Mouse (Mus musculus) cerebellum, adult 8-10 months (tissue): ENCODE measurements around the gene Gm45618.
"Not testable (repeated sequence)": the region's sequence is repeated elsewhere in the genome, so short reads cannot be mapped to it uniquely, and the experiment has no call there.

Source experiments
- DNase-seq: peaks from one replicate; pipeline ENCODE4 v3.0.0; 2022

Gene Gm45618

GRCm38 (mm10) chr7:142120629-142121028 lies at the start of gene Gm45618:
Gm45618 (minus strand) TSS chr7:142120729.
- not testable (repeated sequence) for DNase-seq

- no peak for DNase-seq
Measured at GRCm38 (mm10) chr7:142169836-142170235, 49.3 kb upstream of the Gm45618 start.

DNA sequence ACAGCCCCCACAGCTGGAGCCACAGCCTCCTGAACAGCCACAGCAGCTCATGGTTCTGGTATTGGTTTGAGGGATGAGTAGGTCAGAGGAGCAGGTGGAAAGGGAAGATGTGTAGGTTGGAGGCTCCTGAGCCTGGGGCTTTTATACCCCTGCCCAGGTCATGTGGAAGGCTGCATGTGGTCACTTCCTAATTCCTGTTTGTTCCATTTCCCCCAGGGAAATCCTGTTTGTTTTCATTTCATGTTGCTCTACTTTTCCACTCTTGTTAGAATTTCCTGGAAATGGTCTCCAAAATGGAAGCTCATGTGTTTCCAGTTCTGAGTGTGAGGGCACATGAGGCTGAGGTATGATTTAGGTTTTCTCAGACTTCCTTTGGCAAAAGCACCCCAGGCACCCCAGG lies 45.1 kb upstream of the Gm45618 start, which contains the start of gene Gm4553:
Gene Gm4553 (minus strand): TSS at position 101 of the 400 bp plus-strand sequence.
- not testable (repeated sequence) for DNase-seq

- DNase-seq, result no peak
Measured at GRCm38 (mm10) chr7:142159366-142159765, 38.8 kb upstream of the Gm45618 start.

DNA sequence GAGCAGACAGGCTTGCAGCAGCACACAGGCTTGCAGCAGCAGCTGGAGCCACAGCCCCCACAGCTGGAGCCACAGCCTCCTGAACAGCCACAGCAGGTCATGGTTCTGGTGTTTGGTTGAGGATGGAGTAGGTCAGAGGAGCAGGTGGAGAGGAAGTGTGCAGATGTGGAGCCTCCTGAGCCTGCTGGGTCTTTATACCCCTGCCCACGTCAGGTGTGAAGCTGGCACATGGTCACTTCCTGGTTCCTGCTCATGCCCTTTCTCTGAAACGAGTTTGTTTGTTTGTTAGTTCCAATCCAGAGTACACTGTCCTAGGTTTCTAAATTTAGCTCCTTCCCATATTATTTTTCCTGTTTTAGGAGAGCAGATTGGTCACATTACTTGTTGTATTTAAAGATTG lies 36.5 kb upstream of the Gm45618 start, which contains the start of gene Gm29735:
Gene Gm29735 (minus strand): TSS at position 101 of the 400 bp plus-strand sequence.
- DNase-seq, result not testable (repeated sequence)

GRCm38 (mm10) chr7:142155308-142155707 lies 34.8 kb upstream of the Gm45618 start:
- no peak for DNase-seq

GRCm38 (mm10) chr7:142152191-142152590 lies 31.7 kb upstream of the Gm45618 start:
- no peak for DNase-seq

DNA sequence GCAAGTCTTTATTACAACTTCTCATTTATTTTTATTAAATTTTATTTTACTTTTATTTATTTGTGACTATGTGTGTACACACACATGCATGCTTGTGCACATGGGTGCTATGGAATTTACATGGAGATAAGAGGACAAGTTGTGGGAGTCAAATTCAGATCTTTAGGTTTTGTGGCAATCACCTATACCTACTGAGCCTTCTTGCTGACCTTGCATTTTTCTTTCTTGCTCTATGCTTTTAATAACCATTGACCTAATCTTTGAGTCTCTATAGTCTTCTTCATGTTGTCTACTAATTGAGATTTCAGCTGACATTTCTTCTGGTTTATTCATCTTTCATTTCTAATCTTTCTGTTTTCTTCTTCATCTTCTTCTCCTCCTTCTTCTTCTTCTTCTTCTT lies 28.1 kb upstream of the Gm45618 start:
- no peak for DNase-seq

GRCm38 (mm10) chr7:142146033-142146432 lies 25.5 kb upstream of the Gm45618 start:
- peak; percentile 16 for DNase-seq

- DNase-seq, result no peak
Measured at GRCm38 (mm10) chr7:142145413-142145940, 24.9 kb upstream of the Gm45618 start.

- no peak for DNase-seq
Measured at GRCm38 (mm10) chr7:142144507-142144906, 24.0 kb upstream of the Gm45618 start, which contains the start of gene Gm45337. Gm45337 (minus strand) TSS chr7:142144607.

- not testable (repeated sequence) for DNase-seq
Measured at GRCm38 (mm10) chr7:142143506-142144010, 23.0 kb upstream of the Gm45618 start.

DNA sequence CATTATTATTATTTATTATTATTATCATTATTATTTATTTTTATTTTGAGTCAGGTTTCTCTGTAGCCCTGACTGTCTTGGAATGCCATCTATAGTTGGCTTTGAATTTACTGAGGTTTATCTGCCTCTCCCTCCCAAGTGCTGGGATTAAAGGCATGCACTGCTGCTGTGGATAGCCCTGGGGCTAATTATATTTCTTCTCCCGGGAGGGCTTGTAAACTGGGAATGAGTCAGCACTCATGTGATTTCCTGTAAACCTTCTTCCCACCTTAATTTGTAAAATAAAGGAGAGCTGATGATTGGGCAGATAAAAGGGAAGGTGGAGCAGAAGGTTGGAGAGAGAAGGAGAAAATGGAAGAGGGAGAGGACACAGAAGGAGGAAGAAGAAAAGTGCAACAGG lies 20.2 kb upstream of the Gm45618 start:
- DNase-seq, result no peak

- not testable (repeated sequence) for DNase-seq
Measured at GRCm38 (mm10) chr7:142135934-142136333, 15.4 kb upstream of the Gm45618 start, which contains the start of gene Gm39115. Gm39115 (minus strand) TSS chr7:142136034.

DNA sequence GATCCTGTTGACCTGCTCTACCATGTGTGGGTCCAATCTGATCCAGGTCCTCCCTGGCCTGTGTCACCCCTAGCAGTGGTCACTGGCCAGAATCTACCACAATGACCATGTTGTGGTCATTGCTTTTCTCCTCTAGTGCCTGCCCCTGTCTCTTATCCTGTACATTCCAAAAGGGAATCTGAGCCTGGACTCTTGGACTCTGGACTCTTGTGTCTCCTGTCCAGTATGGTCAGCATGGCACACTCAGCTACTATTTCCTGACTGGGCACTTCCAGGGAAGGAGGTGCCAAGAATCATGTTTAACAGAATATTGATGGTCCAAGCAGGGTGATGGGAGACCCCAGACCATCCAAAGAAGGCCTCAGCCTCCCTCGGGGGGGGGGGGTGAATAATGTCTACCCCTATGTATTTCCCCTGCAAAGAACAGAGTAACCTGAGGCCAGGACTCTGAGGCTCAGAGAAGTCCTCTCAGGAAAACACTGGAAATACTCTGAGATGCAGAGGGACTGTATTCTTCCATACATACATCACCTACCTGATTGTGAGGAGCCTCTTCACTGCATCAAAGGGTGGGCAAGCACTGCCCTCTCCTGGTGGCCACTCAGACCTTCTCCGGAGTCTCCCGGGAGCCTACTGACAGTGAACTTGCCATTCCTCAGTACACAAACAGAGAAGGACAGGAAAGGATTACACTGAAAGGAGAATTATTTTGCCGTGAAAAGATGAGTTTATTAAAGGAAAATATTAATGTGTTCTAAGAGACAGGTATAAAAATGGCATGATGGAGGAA lies 13.9 kb upstream of the Gm45618 start:
- DNase-seq, result no peak

- no peak for DNase-seq
Measured at GRCm38 (mm10) chr7:142128843-142129242, 8.3 kb upstream of the Gm45618 start.

GRCm38 (mm10) chr7:142119632-142120031 lies 897 bp downstream of the Gm45618 start:
- peak; percentile 20 for DNase-seq

DNA sequence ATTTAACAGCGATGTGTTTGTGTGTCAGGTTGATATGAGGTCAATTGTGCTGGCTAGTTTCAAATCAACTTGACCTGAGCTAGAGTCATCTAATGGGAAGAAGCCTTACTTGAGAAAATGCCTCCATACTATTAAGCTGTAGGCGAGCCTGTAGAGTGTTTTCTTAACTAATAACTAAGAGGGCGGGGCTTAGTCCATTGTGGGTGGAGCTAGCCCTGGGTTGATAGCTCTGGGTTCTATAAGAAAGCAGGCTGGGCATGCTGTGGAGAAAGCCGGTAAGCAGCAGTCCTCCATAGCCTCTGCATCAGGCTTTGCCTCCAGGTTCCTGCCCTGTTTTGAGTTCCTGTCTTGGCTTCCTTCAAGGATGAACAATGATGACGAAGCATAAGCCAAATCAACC lies 15.8 kb downstream of the Gm45618 start:
- DNase-seq, result no peak

- DNase-seq, result peak; percentile 88
Measured at GRCm38 (mm10) chr7:142097776-142098175, 22.8 kb downstream of the Gm45618 start.

DNA sequence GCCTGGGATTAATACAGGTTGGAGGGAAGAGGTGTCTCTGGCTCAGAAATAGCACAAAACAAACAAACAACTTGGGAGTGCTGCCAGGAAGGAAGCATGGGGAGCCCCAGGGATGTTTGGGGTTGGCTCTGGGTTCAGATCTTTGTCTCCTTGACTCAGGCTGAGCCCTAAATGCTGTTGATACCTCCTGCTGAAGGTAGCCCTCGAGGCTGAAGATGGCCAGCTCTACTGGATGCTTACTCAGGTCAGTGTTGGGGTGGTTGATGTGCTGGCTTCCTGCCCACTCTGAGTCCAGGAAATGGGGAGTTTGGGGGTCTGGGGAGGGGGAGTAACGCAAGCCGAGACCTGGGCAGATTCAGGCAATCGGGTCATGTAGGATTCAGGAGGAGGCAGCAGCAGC lies 23.8 kb downstream of the Gm45618 start:
- no peak for DNase-seq

GRCm38 (mm10) chr7:142095183-142095931 lies 25.2 kb downstream of the Gm45618 start, which contains the start of gene Dusp8:
Dusp8 (minus strand) TSS chr7:142095843.
- peak; percentile 98 for DNase-seq

- DNase-seq, result peak; percentile 71
Measured at GRCm38 (mm10) chr7:142094301-142095143, 26.0 kb downstream of the Gm45618 start.
